Mouse (Mus musculus) gastrocnemius, adult 8-10 months (tissue): ENCODE measurements around the gene Nom1. TPM values are rescaled to one million over a fixed set of nuclear protein-coding genes. Genes with fewer than 3 reads are reported as not detected.
"Not testable (repeated sequence)": the region's sequence is repeated elsewhere in the genome, so short reads cannot be mapped to it uniquely, and the experiment has no call there.

Experiments used
- DNase-seq, 2 experiments: peaks; one replicate each; pipeline ENCODE4 v3.0.0; 2022; ENCODE audit warnings: low spot score in 2 of 2
- total RNA-seq, 4 experiments: library from RNA; stranded (reverse); gene quantifications; 2 replicates each; pipeline ENCODE4 v1.2.4; 2022

Nom1 gene
- 10 to 100 TPM; 10.2 to 14.0 (median 13.1) TPM for total RNA-seq

DNA sequence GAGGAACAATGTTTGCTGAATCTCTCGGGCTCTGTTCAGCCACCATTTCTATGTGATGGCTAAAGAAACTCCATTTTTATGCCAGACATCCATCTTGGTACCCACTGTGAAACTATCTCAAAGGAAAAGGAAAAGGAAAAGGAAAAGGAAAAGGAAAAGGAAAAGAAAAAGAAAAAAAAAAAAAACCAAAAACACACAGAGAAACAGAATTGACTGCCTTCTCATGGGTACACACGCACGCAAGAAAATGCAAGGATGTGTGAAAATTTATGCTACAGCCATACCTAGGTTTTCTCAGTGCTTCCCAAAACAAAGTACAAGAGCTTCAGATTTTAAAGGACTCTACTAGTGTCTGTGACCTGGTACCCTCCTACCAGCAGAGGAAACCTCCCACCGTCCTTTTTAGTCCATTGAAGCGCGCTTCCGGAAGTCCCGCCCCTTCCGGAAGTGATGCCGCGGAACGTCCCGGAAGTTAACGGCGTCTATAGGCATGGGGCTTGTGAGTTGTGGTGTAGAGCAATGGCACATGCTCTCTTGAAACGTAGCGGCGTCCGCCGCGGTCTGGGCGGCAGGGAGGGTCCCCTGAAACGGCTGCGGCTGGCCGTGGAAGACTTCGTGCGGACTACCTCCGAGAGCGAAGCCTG is at the start of gene Nom1:
Gene Nom1 (plus strand): TSS at position 437 of the 644 bp plus-strand sequence.
- DNase-seq = peak; percentile 72 to 79

DNA sequence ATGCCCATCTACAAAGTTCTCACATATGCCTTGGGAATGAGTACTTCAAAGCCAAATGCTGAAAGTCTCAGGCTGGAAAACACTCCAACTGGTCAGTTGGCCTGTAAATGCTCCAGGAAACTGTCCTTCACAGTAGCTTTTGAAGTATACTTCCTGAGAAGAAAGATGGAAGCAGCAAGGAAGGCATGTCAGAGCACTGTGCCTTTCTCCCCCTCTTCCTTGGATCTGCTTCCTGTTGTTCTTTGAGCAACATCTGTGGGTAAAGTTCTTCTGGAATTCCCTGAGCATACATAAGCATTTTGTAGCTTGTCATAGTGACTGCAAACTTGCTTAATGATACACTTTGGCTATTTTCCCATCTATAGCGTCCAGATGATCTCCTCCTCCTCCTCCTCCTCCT is 46.9 kb upstream of the Nom1 start:
- no peak for DNase-seq

DNA sequence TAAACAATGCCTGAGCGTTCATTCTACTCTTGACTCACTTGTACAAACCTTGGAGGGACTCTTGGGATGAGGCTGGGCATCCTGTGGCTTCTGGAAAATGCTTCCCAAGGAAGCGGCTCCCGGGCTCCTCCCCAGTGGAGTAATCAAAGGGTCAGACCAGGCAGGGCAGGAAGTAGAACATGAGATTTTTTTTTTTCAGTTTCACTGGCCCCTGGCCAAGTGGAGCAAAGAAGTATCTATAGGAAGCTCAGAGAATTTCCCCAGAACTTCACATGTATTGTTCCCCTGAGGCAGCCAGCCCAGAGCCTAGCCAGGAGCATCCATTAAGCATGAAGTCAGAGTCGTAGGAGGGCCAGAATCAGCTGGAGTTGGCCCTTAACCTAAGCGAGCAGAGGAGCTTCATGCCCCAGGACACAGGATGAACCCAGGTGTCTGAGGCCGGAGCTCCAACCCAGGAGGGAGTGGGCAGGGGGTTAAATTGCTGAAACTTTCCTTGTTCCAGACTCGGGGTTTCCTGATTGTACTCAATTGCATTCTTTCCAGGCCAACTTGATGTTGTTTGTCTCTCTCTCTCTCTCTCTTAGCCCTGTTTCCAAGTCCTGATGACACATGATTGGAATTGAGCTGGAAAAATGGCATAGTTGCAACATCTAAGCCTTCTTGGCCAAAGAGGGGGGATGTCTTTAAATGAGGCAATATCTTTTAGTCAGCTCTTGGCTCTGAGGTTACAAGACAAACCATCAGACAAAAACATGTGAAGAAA is 46.1 kb upstream of the Nom1 start:
- DNase-seq = peak in 1 of 2 experiments; percentile 16

DNA sequence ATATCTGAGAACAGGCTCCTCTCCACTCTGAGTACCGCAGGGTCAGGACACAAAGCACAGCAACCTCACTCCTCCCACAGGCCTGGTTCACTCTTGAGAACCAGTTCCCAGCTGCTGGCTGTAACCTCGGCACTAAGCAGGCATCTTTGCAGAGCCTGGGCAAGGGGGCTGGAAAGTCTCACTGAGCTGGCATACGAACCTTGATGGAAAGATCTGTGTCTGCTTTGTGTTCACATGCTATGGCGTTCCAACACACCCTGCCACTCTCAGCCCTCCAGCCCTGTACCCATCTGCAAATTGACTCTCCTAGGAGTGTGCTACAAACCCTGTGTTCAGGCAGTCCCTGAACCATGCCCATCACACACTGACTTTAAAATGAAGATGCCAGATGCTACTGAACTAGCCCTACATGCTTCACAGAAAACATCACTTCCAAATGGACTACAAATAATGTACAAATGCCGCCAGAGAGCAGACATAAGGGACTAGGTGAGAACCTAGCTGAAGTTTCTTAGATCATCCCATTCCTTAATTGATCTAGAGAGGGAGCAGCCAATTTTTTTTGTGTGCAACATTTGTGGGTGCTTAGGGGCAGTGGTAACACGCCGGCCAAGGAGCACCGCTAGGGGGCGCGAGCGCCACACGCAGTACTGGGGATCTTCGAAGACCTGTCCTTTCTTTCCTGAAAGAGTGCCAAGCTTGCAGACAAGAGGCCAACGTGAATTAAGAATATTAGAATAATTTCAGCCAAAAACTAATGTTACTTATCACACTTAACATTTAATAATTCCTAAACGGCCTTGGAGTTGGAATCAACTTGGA is 45.3 kb upstream of the Nom1 start:
- DNase-seq = peak; percentile 57 to 74

DNA sequence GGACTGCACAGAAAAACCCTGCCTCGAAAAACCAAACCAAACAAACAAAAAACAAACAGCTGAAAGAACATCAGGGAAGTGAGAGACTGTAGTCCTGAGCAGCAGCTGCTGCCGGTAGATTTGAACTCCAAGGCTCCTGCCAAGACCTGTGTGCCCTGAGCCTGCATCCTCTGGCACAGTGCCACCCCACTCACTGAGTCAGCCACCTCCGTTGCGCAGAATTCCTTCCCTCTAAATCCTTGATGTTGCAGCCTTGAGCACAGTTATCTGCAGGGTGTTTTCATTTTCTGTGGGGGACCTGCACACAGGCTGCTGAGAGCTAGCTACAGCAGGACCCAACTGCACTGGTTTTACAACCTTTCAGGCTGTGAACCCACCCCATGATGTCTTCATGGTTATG is 36.0 kb upstream of the Nom1 start:
- DNase-seq = no peak

DNA sequence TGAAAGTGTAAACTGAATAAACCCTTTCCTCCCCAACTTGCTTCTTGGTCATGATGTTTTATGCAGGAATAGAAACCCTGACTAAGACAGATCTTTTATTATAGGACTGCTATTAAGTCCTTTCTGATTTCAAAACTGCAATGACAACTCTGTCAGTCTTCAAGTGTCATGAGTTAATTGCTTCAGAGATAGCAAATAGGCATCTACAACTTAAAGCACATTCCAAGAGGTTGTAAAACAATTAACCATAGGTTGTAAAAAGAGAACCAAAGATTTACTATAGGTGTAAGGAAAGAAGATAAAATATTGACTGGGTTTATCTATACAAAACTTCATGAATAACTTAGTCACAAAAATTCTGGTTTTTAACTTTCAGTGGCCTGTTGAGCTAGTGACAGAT is 23.6 kb upstream of the Nom1 start:
- no peak for DNase-seq

- no peak for DNase-seq
These were observed 21.4 kb upstream of the Nom1 start for GRCm38 (mm10) chr5:29413041-29413440.

GRCm38 (mm10) chr5:29423330-29423729 is 11.1 kb upstream of the Nom1 start:
- DNase-seq = not testable (repeated sequence)

DNA sequence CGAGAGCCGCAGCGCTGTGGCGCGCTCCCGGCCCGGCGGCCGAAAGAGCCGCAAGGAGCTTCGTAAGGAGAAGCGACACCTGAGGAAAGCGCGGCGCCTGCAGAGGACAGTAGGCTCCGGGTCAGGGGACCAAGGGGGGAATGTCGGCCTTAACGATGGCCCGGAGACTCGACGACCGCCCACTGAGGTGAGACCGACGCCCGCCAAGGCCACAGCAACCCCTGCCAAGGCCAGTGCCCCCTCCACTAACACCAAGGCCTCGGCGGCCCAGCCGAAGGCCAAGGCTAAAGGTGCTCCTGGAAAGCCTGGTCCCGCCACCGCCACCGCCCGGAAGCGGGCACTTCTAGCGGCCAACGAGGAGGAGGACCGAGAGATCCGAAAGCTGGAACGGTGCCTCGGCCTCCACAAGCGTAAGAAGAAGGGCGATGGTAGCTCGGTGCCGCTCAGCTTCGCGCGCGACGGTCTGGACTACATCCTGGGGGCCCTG is 451 bp downstream of the Nom1 start:
- peak in 1 of 2 experiments; percentile 10 for DNase-seq

DNA sequence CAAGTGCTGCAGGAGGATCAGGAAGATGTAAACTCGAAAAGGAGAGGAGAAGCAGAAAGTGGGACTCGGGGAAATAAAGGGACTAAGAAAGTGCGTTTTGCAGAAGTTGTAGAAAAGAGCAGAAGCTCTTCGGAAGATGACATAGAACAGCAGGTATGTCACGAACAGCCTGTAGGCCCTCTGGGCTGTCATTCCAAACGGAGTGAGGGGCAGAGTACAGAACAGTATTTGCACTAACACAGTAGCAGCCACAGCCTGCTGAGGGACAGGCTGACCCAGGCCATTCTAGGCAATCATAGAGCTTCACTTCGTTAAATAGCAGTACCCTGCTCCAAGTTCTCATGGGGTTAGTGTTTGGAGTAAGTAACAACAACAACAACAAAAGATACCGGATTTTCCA is 1.0 kb downstream of the Nom1 start:
- DNase-seq = no peak

DNA sequence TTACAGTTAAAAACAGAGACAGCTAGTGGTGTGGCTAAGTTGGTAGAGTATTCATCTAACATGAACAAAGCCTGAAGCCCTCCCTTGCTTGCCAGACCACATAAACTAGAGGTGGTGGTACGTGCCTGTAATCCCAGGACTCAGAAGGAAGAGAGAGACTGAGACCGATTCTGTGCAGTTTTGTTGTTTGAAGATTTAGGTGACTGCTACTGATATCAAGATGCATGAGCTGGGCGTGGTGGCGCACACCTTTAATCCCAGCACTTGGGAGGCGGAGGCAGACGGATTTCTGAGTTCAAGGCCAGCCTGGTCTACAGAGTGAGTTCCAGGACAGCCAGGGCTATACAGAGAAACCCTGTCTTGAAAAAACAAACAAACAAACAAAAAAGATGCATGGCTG is 2.3 kb downstream of the Nom1 start:
- DNase-seq = not testable (repeated sequence)

DNA sequence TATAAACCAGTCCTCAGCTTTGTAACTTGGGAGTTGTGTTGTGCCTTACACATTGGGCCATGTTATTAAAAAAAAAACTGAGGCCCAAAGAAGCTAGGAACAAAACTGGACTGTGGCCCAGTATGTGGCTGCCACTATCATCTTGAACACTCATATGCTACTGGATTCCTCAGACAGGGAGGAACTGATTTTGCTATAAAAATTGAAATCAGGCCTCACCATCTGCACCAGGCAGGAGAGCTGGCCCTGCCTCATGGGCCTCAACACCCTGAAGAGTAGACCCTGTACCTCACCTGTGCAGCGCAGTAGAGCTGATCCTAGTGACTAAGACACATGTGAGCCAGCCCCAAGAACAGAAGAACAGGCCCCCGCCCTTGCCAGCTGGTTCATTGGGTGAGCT is 10.8 kb downstream of the Nom1 start:
- DNase-seq = no peak

DNA sequence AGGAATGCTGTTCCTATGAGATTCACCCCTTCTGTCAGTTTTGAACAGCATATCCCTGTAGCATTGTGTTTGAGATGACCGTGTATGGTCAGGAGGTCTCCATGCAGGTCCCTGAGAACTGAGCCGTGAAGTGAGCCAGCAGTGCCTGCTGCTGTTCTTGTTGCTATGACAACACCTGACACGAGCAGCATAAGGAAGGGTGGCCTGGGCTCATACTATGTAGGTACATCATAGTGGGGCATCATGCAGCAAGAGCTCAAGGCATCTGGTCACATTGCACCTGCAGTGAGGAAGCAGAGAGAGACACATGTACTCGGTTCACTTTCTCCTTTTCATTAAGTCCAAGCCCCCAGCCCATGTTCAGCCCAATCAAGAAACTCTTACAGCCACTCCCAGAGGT is 17.9 kb downstream of the Nom1 start:
- DNase-seq = no peak

- no peak for DNase-seq
These were observed 22.6 kb downstream of the Nom1 start for GRCm38 (mm10) chr5:29456895-29457656.

- DNase-seq = no peak
These were observed 28.7 kb downstream of the Nom1 start for GRCm38 (mm10) chr5:29462943-29463686.

- DNase-seq = no peak
These were observed 33.3 kb downstream of the Nom1 start for GRCm38 (mm10) chr5:29467489-29468350.

GRCm38 (mm10) chr5:29468351-29469065 is 34.0 kb downstream of the Nom1 start:
- DNase-seq = no peak

GRCm38 (mm10) chr5:29469501-29469900 is 35.0 kb downstream of the Nom1 start:
- DNase-seq = no peak

DNA sequence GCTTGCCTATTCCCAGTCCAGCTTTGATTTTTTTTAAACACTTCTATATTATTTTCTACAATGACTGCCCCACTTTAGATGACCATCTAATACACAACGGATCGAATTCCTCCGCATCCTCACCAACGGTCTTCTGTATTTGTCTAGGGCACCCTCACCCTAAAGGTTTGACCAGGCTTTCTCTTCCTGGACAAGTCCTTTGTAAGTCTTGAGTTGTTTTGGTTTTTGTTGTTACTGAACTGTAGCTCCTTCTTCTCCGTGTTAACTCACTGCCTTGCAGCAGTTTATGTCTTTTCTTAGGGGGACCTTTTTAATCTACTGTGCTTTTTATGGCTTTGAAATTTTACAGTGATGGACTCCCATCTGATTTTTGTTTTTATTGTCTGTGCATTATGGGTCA is 35.8 kb downstream of the Nom1 start:
- no peak for DNase-seq
